Mouse (Mus musculus): Measurements from ENCODE around the gene Grik3. TPM values are rescaled to one million over a fixed set of nuclear protein-coding genes. Genes with fewer than 3 reads are reported as not detected.

The Grik3 gene
- total and polyA plus RNA-seq, 3 experiments = not detected

DNA sequence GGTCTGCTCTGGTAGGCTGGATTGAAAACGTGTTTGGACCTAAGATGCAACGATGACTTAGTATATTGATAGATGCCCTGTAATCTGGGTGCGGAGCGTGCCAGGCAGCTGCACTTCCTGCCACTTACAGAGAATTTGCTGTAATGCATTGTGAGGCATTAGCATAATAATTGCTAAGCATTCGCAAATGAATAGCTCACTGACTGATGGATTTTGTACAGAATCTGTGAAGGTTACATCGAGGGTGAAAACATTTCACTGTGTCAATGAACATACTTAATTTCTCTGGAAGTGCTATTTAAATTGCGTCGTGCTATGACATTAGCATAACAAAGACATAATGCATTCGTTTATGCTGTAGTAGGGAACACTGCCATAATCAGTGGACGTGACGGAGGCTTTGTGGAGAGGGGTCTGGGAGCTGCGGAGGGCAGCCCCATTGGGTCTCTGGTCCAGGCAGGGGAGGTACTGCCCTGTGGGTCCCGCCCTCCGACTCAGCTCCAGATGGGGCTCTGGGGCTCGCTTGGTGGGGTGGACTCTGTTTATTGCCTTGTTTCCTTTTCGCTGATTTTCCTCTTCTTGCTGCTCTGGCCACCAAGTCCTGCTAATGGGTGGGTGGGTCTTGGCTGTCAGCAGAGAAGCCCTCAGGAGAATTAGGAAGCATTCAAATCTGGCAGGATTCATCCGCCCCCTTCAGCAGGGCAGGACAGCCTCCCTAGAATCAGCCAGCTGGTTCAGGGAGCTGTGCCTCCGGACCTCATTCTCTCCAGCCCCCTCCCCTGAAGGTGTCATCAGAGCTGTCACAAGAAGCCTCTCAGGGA, 54.7 kb downstream of the Grik3 start:
- Histone ChIP-seq H3K4me2 (ENCODE audit: insufficient read depth, low read depth, poor library complexity, severe bottlenecking) (no peak overlapping the region), H3K79me2 (replicated peaks; ENCODE audit: control insufficient read depth, extremely low read depth, insufficient read depth, poor library complexity, severe bottlenecking) (no peaks in the 10 kb centered on the region), H3K36me3 (replicated peaks in 1 of 2; ENCODE audit: control insufficient read depth in 1 of 2, insufficient read depth in 1 of 2, low read length in 1 of 2) (no peaks in the 10 kb centered on the region), H3K27me3 (replicated peaks) (peaks cover 98% of the 10 kb centered on the region), H3K9ac (ENCODE audit: insufficient read depth, low read depth) (no peak overlapping the region), H3K4me3 (replicated peaks in 1 of 3; ENCODE audit: low read depth in 2 of 3, low read length in 2 of 3, poor library complexity in 1 of 3) (no peak overlapping the region), H3K9me3 (replicated peaks; ENCODE audit: low read length) (no peaks in the 10 kb centered on the region), H3K27ac (ENCODE audit: insufficient read depth, low read depth) (no peak overlapping the region), H3K4me1 (ENCODE audit: control insufficient read depth in 1 of 2, insufficient read depth in 2 of 2) (peaks cover 0 to 6% of the 10 kb centered on the region in 2 experiments; a peak in 2 of 4 replicates)
- in situ Hi-C loops (cut with MboI; ENCODE audit: low pct_ligation_motif_present, low pct_unique_long_range_greater_than_20kb, low sequenced_read_pairs) = no loop called here
- dilution Hi-C loops (cut with MboI; ENCODE audit: extremely low pct_ligation_motif_present, extremely low pct_unique_long_range_greater_than_20kb, low sequenced_read_pairs) = no loop called here
- TF ChIP-seq USF2 (conservative IDR thresholded peaks at IDR 0.05; ENCODE audit: low read depth, low read length) = no peak
- TF ChIP-seq NELFE (IDR thresholded peaks at IDR 0.05; ENCODE audit: low read depth, low read length) = no peak
- no peak for TF ChIP-seq RAD21 (IDR thresholded peaks at IDR 0.05; ENCODE audit: low read depth, low read length)
- no peak for TF ChIP-seq SIN3A (IDR thresholded peaks at IDR 0.05; ENCODE audit: low read length)
- no peak for DNase-seq (ENCODE audit: extremely low read depth)

DNA sequence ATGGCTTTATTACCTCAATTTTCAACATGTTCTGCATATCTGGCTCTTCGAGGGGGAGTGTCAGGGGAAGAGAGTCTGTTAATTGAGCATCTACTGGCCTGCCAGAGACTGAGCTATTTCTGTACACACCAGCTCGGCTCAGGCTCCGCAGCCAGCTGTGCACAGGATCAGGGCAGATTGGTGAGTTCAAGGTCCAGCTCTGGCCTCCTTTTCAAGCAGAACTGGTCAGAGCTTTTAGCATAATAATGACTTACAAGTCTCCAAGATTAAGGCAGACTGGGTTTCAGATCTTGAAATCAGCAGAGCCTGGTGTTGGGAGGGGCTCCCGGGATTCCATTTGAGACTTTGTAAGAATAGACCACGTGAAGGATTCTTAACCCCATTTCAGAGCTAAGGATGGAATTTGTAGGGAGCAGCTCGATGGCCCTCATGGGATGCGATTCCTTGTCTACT, 55.3 kb downstream of the Grik3 start:
- Histone ChIP-seq H3K36me3 (replicated peaks in 1 of 2; ENCODE audit: control insufficient read depth in 1 of 2, insufficient read depth in 1 of 2, low read length in 1 of 2) (no peaks in the 10 kb centered on the region), H3K79me2 (replicated peaks; ENCODE audit: control insufficient read depth, extremely low read depth, insufficient read depth, poor library complexity, severe bottlenecking) (no peaks in the 10 kb centered on the region), H3K4me1 (ENCODE audit: control insufficient read depth in 1 of 2, insufficient read depth in 2 of 2) (peaks cover 0 to 6% of the 10 kb centered on the region in 2 experiments; a peak in 2 of 4 replicates), H3K27me3 (replicated peaks) (peaks cover 98% of the 10 kb centered on the region), H3K9me3 (replicated peaks; ENCODE audit: low read length) (no peaks in the 10 kb centered on the region), H3K27ac (ENCODE audit: insufficient read depth, low read depth) (no peak overlapping the region), H3K4me3 (replicated peaks in 1 of 3; ENCODE audit: low read depth in 2 of 3, low read length in 2 of 3, poor library complexity in 1 of 3) (no peak overlapping the region), H3K4me2 (ENCODE audit: insufficient read depth, low read depth, poor library complexity, severe bottlenecking) (no peak overlapping the region), H3K9ac (ENCODE audit: insufficient read depth, low read depth) (no peak overlapping the region)
- TF ChIP-seq IRF4 (IDR thresholded peaks at IDR 0.05; ENCODE audit: low read depth, low read length) (no peak), HCFC1 (IDR thresholded peaks at IDR 0.05; ENCODE audit: low read depth, low read length) (no peak), EP300 (IDR thresholded peaks at IDR 0.05; ENCODE audit: low read length) (no peak), ZMIZ1 (IDR thresholded peaks at IDR 0.05; ENCODE audit: low read depth, low read length) (no peak), MAX (IDR thresholded peaks at IDR 0.05; ENCODE audit: low read length) (no peak), TCF12 (IDR thresholded peaks at IDR 0.05; ENCODE audit: low read depth, low read length) (no peak), USF2 (conservative IDR thresholded peaks at IDR 0.05; ENCODE audit: low read depth, low read length) (no peak), POLR2A (IDR thresholded peaks at IDR 0.05; ENCODE audit: low read depth, low read length) (no peak), GABPA (IDR thresholded peaks at IDR 0.05; ENCODE audit: insufficient replicate concordance, low read depth, low read length) (no peak), KAT2A (IDR thresholded peaks at IDR 0.05; ENCODE audit: insufficient replicate concordance, low read length) (no peak), BHLHE40 (IDR thresholded peaks at IDR 0.05; ENCODE audit: low read depth, low read length) (no peak), UBTF (IDR thresholded peaks at IDR 0.05; ENCODE audit: low read depth, low read length) (no peak), ZNF384 (IDR thresholded peaks at IDR 0.05; ENCODE audit: low read depth, low read length) (no peak), NRF1 (IDR thresholded peaks at IDR 0.05; ENCODE audit: low read depth, low read length) (no peak)
- in situ Hi-C loops (cut with MboI; ENCODE audit: low pct_ligation_motif_present, low pct_unique_long_range_greater_than_20kb, low sequenced_read_pairs) (no loop called here), dilution Hi-C loops (cut with MboI; ENCODE audit: extremely low pct_ligation_motif_present, extremely low pct_unique_long_range_greater_than_20kb, low sequenced_read_pairs) (no loop called here)
- no peak for DNase-seq (ENCODE audit: extremely low read depth)

Data from CH12.LX (cell line).